Mouse (Mus musculus): ENCODE results near the gene Arl6ip1. TPM values are rescaled to one million over a fixed set of nuclear protein-coding genes. Genes with fewer than 3 reads are reported as not detected.

Gene Arl6ip1
- total and polyA plus RNA-seq, 3 experiments = 23.3 to 297 (median 169) TPM

DNA sequence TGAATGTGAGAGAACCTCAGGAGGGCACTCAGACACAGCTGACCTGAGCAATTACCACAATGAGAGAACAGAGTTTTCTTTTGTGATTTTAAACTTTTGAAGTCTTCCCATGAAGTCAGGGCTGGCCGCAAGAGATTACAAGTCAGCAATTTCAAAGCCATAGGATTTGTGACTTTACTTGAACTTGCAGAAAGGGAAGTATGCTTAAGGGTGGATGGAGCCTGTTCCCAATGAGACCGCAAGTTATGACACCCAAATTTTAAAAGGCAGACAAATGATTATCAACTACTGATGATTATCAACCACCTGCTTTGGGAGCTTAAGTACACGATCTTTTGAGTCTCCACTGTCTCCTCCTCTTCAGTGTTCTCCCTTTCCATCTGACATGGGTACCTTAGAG lies 11.0 kb downstream of the Arl6ip1 start:
- H3K4me1 ChIP-seq (ENCODE audit: insufficient read depth, low read depth, low read length) = peaks cover 62% of the 10 kb centered on the region
- peak; percentile 9 for DNase-seq (ENCODE audit: low spot score)
- TF ChIP-seq TAL1 (conservative IDR thresholded peaks at IDR 0.05; ENCODE audit: low read depth, low read length) = peak; percentile 57
- TF ChIP-seq GATA1 (IDR thresholded peaks at IDR 0.05; ENCODE audit: borderline replicate concordance, low read length) = no peak
- H3K4me3 ChIP-seq (ENCODE audit: low read depth, low read length) = no peak overlapping the region
- peaks cover 65% of the 10 kb centered on the region for H3K36me3 ChIP-seq (replicated peaks)
- H3K9me3 ChIP-seq (replicated peaks) = no peaks in the 10 kb centered on the region
- no peaks in the 10 kb centered on the region for H3K27me3 ChIP-seq (ENCODE audit: insufficient read depth, low read length)
- ATAC-seq (ENCODE audit: extremely low read depth, insufficient number of reproducible peaks, low FRiP score, poor library complexity, severe bottlenecking) = peak; percentile 71

GRCm38 (mm10) chr7:118117539-118118210 lies 11.8 kb downstream of the Arl6ip1 start:
- ATAC-seq (ENCODE audit: extremely low read depth, insufficient number of reproducible peaks, low FRiP score, poor library complexity, severe bottlenecking) (no peak), DNase-seq (ENCODE audit: low spot score) (no peak)
- Histone ChIP-seq H3K27me3 (ENCODE audit: insufficient read depth, low read length) (no peaks in the 10 kb centered on the region), H3K36me3 (replicated peaks) (peaks cover 66% of the 10 kb centered on the region), H3K4me3 (ENCODE audit: low read depth, low read length) (no peak overlapping the region), H3K9me3 (replicated peaks) (no peaks in the 10 kb centered on the region), H3K4me1 (ENCODE audit: insufficient read depth, low read depth, low read length) (peaks cover 66% of the 10 kb centered on the region)
- TF ChIP-seq CTCF (IDR thresholded peaks at IDR 0.05; ENCODE audit: low read depth, low read length) (no peak), GATA1 (IDR thresholded peaks at IDR 0.05; ENCODE audit: borderline replicate concordance, low read length) (no peak), POLR2AphosphoS5 (IDR thresholded peaks at IDR 0.05; ENCODE audit: insufficient replicate concordance, low read depth, low read length) (no peak), TAL1 (conservative IDR thresholded peaks at IDR 0.05; ENCODE audit: low read depth, low read length) (no peak), GATA2 (IDR thresholded peaks at IDR 0.05; ENCODE audit: borderline replicate concordance, low read depth, low read length) (no peak)

DNA sequence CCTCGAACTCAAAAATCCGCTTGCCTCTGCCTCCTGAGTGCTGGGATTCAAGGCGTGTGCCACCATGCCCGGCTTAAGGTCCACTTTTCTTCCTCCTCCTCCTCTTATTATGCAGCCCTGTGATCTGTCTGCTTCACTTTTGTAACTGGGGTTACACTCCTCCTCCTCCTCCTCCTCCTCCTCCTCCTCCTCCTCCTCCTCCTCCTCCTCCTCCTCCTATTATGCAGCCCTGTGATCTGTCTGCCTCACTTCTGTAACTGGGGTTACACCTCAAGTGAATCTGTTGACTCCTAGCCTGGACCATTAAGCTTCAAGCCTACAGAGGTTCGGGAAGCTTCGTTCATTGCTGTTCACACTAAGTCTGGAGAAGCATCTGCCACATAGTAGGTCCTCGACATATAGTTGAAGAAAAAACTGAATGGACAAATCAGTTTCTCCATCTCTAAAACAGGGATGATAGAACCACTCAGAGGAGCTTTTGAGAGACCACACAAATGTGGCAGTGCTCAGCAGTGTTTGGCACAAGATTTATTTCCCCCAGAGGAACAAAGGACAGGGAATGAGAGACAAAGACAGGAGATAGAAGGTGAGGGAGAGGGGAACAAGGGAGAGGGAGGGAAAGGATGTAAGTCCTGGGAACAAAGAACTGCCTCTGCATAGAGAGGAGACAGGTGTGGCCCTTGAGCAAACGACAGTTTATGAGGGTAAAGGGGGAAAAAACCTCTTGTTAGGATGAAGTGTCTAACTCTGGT lies 12.5 kb downstream of the Arl6ip1 start:
- H3K27me3 ChIP-seq (ENCODE audit: insufficient read depth, low read length) = no peaks in the 10 kb centered on the region
- peaks cover 68% of the 10 kb centered on the region for H3K4me1 ChIP-seq (ENCODE audit: insufficient read depth, low read depth, low read length)

DNA sequence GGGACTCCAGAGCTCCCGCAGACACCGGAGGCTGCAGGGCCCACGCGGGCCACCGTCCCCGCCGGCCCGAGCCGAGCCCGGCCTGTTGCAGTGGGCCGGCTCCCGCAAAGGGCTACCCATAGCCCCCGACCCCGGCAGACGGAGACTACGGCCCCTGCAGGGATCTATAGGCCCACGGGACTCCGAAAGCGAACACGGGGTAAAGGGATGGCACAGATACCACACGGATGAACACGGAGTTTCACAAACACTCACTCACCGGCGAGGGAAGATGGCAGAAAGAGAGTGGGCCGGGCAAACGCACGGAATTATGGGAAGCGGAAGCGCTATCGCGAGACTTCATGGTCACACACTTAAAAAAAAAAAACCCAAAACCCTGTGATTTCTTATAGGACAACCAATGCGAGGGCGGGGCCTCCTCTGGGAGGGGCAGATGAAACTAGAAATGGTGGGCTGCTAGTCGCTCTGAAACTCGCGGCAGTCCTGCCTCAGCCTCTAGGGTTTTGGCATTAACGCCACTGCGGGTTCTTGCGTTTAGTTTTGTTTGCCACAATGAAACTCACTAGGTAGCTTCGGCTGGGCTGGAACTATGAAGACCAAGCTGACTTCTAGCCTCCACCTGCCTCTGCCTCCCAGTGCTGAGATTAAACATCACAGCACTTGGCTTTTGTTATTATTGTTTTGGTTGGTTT lies 13.4 kb downstream of the Arl6ip1 start, which contains the start of gene Rps15a:
Gene Rps15a (minus strand): TSS at position 312 of the 692 bp plus-strand sequence.
- H3K36me3 ChIP-seq (replicated peaks) = peaks cover 69% of the 10 kb centered on the region
- peaks cover 76% of the 10 kb centered on the region for H3K4me1 ChIP-seq (ENCODE audit: insufficient read depth, low read depth, low read length)
- DNase-seq (ENCODE audit: low spot score) = peak; percentile 57
- TF ChIP-seq GATA2 (IDR thresholded peaks at IDR 0.05; ENCODE audit: borderline replicate concordance, low read depth, low read length) = no peak
- peak; percentile 33; the same call in 1 of the 2 replicates for TF ChIP-seq POLR2AphosphoS5 (IDR thresholded peaks at IDR 0.05; ENCODE audit: insufficient replicate concordance, low read depth, low read length)
- peak; percentile 36 for ATAC-seq (ENCODE audit: extremely low read depth, insufficient number of reproducible peaks, low FRiP score, poor library complexity, severe bottlenecking)
- H3K27me3 ChIP-seq (ENCODE audit: insufficient read depth, low read length) = no peaks in the 10 kb centered on the region
- H3K9me3 ChIP-seq (replicated peaks) = no peaks in the 10 kb centered on the region
- H3K4me3 ChIP-seq (ENCODE audit: low read depth, low read length) = peak within 1 kb of the TSS; percentile 97

More for the DNA sequence above, 12.5 kb downstream of the Arl6ip1 start:
- no peak overlapping the region for H3K4me3 ChIP-seq (ENCODE audit: low read depth, low read length)
- DNase-seq (ENCODE audit: low spot score) = no peak
- ATAC-seq (ENCODE audit: extremely low read depth, insufficient number of reproducible peaks, low FRiP score, poor library complexity, severe bottlenecking) = peak; percentile 71
- H3K36me3 ChIP-seq (replicated peaks) = peaks cover 66% of the 10 kb centered on the region
- no peak for TF ChIP-seq TAL1 (conservative IDR thresholded peaks at IDR 0.05; ENCODE audit: low read depth, low read length)
- TF ChIP-seq GATA2 (IDR thresholded peaks at IDR 0.05; ENCODE audit: borderline replicate concordance, low read depth, low read length) = no peak
- H3K9me3 ChIP-seq (replicated peaks) = no peaks in the 10 kb centered on the region

GRCm38 (mm10) chr7:118115533-118115876 lies 14.0 kb downstream of the Arl6ip1 start:
- no peaks in the 10 kb centered on the region for H3K27me3 ChIP-seq (ENCODE audit: insufficient read depth, low read length)
- H3K4me3 ChIP-seq (ENCODE audit: low read depth, low read length) = peak overlapping the region; percentile 97
- peak; percentile 14; the same call in 1 of the 2 replicates for TF ChIP-seq POLR2AphosphoS5 (IDR thresholded peaks at IDR 0.05; ENCODE audit: insufficient replicate concordance, low read depth, low read length)
- no peak for TF ChIP-seq TAL1 (conservative IDR thresholded peaks at IDR 0.05; ENCODE audit: low read depth, low read length)
- no peak for TF ChIP-seq GATA1 (IDR thresholded peaks at IDR 0.05; ENCODE audit: borderline replicate concordance, low read length)
- H3K4me1 ChIP-seq (ENCODE audit: insufficient read depth, low read depth, low read length) = peaks cover 76% of the 10 kb centered on the region
- ATAC-seq (ENCODE audit: extremely low read depth, insufficient number of reproducible peaks, low FRiP score, poor library complexity, severe bottlenecking) (no peak), DNase-seq (ENCODE audit: low spot score) (no peak)
- H3K9me3 ChIP-seq (replicated peaks) = no peaks in the 10 kb centered on the region
- H3K36me3 ChIP-seq (replicated peaks) = peaks cover 69% of the 10 kb centered on the region

DNA sequence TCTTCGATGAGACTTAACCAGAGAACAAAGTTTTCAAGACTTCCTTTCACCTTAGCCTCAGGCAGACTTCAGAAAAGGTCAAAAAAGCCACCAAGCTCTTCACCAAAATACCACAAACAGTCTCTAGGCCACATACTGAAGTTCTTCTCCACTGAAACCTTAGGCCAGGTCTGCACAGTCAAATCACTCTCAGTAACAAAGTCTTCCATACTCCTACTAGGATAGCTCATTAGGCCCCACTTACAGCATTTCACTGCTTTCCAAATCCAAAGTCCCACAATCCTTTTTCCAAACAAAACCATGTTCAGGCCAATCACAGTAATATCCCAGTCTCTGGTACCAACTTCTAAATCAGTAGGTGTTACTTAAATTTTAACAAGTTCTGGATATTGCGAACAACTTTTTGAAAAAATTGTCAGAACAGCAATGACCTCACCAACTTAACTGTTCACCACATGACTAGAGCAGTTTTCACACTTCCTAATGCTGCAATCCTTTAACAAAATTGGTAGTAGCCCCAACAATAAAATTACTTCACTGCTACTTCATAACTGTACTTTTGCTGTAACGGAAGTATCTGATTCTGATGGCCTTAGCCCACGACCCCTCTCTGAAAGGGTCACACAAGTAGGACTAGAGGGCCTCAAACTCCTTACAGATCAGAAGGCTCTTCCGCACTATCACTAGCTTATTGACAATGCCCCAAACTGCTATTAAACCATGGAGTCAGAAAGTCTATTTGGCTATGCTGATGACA lies 15.7 kb downstream of the Arl6ip1 start:
- no peak for DNase-seq (ENCODE audit: low spot score)
- Histone ChIP-seq H3K27me3 (ENCODE audit: insufficient read depth, low read length) (no peaks in the 10 kb centered on the region), H3K9me3 (replicated peaks) (no peaks in the 10 kb centered on the region), H3K4me1 (ENCODE audit: insufficient read depth, low read depth, low read length) (peaks cover 68% of the 10 kb centered on the region), H3K36me3 (replicated peaks) (peaks cover 70% of the 10 kb centered on the region), H3K4me3 (ENCODE audit: low read depth, low read length) (peak overlapping the region; percentile 97)
- TF ChIP-seq TAL1 (conservative IDR thresholded peaks at IDR 0.05; ENCODE audit: low read depth, low read length) (no peak), POLR2AphosphoS5 (IDR thresholded peaks at IDR 0.05; ENCODE audit: insufficient replicate concordance, low read depth, low read length) (no peak), CTCF (IDR thresholded peaks at IDR 0.05; ENCODE audit: low read depth, low read length) (no peak), GATA2 (IDR thresholded peaks at IDR 0.05; ENCODE audit: borderline replicate concordance, low read depth, low read length) (no peak), GATA1 (IDR thresholded peaks at IDR 0.05; ENCODE audit: borderline replicate concordance, low read length) (no peak)
- ATAC-seq (ENCODE audit: extremely low read depth, insufficient number of reproducible peaks, low FRiP score, poor library complexity, severe bottlenecking) = no peak

Data from G1E (cell line).